Mouse (Mus musculus) heart, adult 2 months (tissue): ENCODE results near the gene Hpca.

ENCODE experiments used
- EP300 ChIP-seq: fragments of 200-500 bp; IDR thresholded peaks from 2 replicates; pipeline ENCODE4 v1.6.1; 2011; ENCODE audit warnings: low read depth, low read length, control low read depth; ENCODE audit not compliant: insufficient read depth
- POLR2A ChIP-seq: fragments of 200-500 bp; IDR thresholded peaks from 2 replicates; pipeline ENCODE4 v1.6.1; 2011; ENCODE audit warnings: mild to moderate bottlenecking, low read depth, low read length, control low read depth; ENCODE audit not compliant: insufficient read depth

DNA sequence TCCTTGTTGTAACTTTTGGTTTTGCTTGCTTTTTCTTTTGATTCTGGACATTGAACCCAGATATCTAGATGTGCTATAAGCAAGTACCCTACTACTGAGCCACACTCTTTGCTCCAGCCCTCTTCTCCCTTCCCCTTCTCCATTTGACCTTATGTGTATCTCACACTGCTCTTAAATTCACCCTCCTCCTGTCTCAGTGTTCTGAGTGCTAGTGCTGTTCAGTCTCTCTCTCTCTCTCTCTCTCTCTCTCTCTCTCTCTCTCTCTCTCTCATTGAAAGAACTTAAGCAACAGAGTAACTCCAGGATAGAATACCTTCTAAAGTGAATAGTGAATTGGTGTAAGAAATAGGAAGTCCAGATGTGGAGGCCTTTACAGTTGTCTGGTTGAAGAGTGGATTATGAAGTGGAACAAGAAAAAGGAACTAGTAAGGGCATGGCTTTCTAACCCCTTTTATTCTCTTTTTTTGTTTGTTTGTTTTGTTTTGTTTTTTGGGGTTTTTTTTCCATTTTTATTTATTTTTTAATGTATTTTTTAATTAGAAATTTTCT, 56.1 kb downstream of the Hpca start:
- TF ChIP-seq POLR2A, result no peak
- no peak for TF ChIP-seq EP300
